Mouse (Mus musculus) adrenal gland, postnatal 25 days (tissue): ENCODE measurements around the gene Mast1. TPM values are rescaled to one million over a fixed set of nuclear protein-coding genes. Genes with fewer than 3 reads are reported as not detected.
A peak's percentile ranks its signal among the peaks of the same experiment; 100 is the strongest.

ENCODE experiments used
- DNase-seq: peaks from one replicate; pipeline ENCODE4 v3.0.0; 2021; ENCODE audit warnings: mixed read lengths
- long read RNA-seq: library from polyadenylated mRNA; stranded (forward); transcript quantifications from one replicate; pipeline ENCODE4 v2.0.0, GENCODE M21; 2021
- total RNA-seq: library from RNA; stranded (reverse); gene quantifications from 2 replicates; pipeline ENCODE4 v1.2.3, GENCODE M21; 2021

Gene Mast1
- 1.3 and 3.0 TPM in 2 replicates for total RNA-seq
- long read RNA-seq, partial matches to known transcripts, result 0 of 1 reads
- long read RNA-seq, other reads (novel, unspliced or antisense), result 1 of 1 reads

DNA sequence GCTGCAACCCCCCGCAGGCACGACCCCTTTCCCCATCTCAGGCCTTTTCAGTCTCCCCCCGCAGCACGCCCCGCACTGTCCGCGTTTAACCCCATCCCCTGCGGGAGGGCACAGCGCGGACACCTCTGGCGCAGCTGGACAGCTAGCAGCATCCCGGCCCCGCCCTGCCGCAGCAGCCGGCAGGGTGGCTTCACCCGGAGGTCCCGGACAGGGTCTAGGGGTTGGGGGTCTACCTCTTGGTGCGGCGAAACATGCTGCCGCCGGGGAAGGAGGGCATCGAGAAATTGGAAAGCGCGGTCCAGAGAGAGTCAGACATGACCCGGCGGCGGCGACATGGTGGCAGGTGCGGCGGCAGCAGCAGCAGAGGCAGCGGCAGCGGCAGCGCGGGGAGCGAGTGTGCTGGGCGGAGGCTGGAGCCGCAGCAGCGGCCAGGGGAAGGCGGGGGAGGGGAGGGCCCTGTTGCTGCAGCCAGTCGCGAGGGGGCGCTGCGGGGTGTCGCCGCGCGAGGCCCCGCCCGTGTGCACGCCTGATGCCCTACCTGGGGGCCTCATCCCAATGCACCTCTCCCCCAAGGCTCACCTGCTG is at the start of gene Mast1:
Gene Mast1 (minus strand): TSS at position 398 of the 585 bp plus-strand sequence.
- DNase-seq, result peak; percentile 75

DNA sequence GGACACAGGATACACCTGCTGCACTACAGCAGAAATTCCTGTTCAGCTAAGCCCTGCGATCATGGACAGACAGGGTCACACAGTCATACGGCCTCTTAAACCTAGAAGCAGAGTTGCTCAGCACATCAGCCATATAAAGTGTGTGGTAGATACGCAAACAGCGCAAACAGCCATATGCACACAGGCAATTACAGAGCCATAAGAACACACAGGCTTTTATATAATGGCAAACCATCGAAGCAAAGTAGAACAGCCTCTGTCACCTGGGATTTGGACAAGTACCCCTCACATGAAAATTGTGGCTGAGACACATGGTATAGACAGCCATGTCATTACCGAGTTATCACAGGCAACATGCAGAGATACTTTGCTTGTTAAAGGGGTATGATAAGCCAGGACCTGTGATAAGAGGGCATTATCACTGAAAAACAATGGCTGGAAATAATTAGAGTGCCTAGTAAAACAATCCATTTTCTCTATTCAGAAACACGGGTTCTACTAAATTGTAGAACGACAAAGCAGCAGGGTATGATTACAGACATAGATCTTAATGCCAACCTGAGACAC is 49.3 kb upstream of the Mast1 start:
- DNase-seq, result no peak

DNA sequence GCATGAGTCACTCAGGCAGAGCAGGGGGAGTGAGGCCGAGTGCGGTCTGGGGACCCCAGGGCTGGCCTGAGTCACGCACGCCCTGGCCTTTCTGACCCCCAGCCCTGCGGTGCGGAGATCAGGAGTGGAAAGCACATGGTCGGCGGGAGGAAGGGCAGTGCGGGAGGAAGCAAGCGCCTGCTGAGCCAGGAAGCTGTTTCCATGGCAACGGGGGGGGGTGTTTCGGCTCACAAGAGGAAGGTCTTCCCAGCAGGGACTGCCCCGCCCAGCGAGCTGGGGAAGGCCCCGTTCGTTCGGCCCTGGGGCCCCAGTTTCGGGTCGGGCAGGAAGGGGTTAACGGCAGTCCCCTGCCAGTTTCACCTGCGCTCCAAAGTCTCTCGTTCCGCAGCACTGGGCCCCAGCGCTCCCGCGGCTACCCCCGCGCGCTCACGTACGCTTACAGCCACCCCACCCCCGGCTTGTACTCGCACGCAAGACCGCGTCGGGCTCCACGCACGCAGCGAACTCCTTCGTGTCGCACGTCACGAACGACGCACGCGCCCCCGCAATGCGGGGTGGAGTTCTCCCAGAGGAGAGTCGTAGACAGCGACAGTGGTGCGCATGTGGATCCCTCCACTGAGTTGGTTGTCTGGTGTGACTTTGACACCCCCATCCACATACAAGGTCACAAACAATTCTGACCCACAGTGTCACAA is 48.7 kb upstream of the Mast1 start:
- peak; percentile 88 for DNase-seq

DNA sequence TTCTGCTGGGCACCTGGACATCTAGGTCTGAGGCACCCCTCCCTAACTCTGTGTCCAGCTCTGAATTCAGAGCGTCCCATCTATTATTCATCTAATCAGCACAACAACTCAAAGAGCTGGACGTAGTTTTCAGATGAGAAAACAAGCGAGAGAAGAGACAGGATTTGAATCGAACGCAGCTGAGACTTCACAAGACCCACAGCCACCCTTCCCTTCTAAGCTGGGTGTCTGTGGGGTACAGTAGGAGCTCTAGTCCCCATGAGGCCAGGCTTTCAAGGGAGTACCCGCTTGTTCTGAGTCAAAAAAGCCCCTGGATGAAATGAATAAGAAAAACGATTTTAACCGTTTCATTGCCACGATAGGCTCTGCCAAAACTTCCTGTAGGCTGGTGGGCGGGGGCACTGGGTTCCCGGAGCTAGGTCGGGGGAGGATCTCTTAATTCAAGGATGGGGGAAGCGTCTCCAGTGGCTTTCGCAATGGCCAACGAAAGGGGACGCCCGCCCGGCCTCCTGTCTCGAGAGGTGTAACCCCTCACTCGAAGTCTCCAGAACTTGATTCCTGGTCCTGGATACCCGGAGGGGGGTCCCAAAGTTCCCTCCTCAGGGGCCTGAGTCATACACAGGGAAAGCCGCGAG is 48.0 kb upstream of the Mast1 start:
- DNase-seq, result no peak

DNA sequence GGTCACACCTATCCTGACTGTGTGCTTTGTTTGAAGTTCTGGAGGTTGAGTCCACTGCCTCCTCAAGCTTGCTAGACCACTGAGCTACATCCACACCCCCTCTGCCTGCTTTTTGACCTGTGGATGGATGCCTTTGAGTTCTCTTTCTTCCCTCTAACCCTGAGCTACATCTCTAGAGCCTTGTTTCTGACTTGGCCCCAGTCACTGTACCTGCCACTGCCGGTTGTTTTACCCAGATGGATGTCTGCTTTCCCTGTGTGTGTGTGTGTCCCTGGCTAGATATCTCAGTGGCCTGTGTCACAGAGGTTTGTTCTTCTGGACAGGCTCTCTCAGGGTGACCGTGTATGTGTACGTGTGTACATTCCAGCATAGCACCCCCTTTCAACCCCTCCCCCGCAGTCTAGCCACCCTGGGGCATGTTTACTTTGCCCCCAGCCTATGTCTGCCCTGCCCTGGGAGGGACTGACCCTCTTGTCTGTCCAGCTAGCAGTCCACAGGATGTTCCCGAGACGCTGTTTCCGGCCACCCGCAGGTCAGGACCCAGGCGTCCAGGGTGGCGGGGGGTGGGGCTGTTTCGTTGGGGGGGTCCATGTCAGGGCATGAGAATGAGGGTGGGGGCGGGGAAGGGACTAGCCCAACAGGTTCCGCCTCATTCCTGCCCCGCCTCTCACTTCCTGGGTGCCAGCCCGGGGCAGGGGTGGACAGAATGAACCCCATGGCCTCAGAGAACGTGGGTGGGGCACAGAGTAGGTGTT is 47.3 kb upstream of the Mast1 start:
- peak; percentile 33 for DNase-seq

DNA sequence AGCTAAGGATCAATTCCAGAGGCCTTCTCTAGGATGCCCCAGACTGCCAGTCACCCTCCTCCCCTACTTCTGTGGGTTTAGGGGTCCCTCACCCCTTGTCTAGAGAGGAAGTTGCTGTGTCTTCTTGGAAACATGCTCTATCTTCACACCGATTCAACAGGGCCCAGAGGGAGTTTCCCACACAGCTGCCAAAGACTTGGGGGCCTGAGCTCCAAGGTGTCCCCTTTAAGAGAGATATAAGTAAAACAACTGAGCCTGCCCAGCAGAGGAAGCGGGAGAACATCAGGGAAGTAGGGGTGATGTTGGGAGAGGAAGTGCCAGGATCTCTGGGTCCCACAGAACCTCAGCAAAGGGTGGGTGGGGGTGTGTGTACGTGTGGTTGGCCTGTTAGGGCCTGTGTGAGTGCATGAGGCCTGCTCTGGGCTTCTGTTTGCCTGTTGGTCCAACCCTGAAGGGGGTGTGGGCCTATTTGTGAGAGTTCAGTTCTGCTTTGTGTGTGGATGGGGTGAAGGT is 45.4 kb upstream of the Mast1 start:
- DNase-seq, result no peak

DNA sequence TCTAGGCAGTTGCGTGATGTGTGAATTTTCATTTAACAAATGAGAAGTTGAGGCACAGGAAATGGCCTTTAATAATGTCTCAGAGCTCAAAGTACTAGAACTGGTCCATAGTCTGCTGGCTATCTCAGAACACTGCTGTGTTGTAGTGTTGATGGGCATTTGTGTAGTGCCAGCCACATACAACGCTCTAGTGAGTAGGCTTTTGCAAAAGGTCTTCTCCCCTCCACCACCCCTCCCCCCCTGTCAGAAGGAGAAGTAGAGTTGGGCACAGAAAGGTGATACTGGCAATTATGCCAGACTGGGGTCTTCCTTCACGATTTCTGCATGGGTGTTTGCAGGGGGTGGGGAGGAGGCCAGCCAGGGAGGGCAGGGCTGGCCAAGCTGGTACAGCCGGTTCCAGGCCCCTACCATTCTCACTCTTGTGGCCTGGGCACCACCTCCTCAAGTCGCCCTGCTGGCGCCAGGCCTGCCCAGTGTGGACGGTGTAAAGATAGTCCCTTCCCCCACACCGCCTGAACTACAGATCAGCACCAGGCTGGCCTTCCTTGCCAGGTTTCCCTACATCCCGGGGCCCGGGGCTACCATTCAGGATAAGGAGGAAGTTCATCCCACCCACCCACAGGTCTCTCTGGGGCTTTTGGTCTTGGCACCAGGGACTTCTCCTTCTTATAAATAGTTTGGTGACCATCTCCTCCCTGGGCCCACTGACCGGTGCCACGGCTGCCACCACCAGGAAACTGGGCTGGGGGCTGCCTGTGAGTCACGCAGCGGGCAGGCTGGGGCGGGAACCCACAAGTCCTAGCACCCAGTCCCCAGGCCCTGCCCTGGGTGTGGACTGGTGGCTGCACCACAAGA is 44.7 kb upstream of the Mast1 start:
- DNase-seq, result no peak

DNA sequence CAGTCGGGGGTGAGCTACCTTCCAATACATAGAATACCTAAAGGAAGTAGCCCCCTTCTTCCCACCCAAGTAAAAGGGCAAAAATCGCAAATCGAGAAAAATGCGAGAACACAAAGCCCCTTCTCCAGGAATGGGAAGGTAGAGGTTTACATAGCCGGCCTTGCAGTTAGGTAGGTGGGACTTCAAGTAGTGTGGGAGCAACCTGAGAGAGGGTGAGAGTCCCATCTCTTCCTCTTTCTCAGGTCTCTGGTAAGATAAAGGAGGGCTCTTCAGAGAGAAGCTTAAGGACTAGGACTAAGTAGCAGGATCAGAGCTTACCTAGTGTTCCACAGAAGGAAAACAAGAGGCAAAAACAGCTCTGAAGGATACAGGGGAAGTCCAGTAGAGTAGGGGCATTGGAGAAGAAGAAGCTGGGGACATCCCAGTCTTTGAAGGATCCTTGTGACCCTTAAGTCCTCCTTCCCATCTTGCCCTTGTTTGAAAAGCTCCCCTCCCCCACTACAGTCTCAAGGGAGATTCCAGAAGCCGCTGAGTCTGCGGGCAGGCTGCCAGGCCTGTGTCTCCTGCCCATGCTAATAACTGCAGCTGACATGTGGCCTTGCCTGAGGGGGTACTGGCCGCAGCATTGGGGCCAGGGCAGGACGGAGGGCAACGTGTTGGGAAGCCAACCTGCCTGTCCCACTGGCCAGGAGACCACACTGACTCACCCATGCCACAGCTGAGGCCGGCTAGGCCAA is 43.6 kb upstream of the Mast1 start:
- peak; percentile 88 for DNase-seq

DNA sequence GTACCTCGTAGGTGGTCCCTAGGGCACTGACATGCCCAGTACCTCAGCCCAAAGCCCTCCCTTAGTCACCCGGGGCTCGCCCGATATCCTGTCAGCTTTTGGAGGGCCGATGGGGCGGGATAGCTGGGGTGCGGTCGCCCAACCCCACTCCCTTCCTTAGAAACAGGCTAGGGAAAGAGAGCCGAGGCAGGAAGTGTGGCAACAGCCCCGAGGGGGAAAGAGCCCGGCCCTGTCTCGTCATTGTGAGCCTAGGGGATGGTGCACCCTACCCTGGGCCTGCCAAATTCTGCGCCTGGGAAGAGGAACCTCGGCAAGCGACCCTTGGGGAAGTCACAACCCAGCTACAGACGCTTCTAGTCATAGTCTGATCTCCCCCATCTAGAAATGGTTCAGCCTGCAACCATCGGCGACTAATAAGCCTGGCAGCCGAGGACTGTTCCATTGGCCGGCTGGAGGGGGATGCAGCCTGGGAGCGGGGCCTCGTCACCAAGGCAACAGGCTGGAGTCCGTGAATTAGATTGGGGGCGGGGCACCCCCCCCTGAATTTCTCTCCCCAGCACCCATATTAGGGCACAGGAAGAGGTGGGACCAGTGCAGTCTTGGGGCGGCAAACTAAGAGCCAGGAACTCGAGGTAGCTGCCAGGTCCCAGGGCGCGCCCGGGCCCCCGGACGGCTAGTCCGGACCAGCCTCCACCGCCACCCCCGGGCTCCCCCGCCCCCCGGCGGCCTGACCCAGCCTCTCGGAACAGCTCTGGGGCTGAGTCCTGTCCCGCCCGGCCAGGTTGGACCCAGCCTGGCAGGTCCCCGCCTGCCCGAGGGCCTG is 42.7 kb upstream of the Mast1 start:
- DNase-seq, result peak; percentile 92

DNA sequence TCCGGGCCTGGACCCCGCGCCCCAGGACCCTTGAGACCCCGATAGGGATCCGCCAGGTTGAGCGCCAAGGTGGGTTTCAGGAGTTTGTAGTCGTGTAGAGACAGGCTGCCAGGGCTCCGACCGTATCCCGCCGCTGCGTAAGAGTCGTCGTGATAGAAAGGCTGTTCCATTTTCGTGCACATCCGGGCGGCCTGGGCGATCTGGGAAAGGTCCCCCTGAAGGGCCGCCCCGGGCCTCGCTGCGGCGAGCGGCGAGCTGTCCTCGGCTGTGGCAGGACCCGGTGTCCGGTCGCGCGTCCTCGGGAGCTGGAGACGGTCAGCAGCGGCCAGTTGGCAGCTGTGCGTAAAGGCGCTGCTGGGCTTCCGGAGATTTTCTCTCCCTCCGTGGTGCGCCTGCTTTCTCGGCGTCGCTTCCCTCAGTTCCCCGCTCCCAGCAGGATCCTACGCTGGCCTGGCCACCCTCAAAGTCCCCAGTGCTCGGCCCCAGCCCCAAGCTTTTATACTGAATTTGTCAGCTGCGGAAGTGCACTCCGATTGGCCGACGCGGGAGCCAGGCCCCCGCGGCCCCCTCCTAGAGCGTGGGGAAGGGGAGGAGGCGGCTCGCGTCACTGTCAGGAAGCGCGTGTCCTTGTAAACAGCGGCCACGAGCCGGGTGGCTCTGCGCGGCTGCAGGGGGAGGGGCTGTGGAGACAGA is 41.2 kb upstream of the Mast1 start, which contains the start of gene Junb:
Gene Junb (minus strand): TSS at position 471 of the 693 bp plus-strand sequence.
- peak; percentile 97 for DNase-seq

DNA sequence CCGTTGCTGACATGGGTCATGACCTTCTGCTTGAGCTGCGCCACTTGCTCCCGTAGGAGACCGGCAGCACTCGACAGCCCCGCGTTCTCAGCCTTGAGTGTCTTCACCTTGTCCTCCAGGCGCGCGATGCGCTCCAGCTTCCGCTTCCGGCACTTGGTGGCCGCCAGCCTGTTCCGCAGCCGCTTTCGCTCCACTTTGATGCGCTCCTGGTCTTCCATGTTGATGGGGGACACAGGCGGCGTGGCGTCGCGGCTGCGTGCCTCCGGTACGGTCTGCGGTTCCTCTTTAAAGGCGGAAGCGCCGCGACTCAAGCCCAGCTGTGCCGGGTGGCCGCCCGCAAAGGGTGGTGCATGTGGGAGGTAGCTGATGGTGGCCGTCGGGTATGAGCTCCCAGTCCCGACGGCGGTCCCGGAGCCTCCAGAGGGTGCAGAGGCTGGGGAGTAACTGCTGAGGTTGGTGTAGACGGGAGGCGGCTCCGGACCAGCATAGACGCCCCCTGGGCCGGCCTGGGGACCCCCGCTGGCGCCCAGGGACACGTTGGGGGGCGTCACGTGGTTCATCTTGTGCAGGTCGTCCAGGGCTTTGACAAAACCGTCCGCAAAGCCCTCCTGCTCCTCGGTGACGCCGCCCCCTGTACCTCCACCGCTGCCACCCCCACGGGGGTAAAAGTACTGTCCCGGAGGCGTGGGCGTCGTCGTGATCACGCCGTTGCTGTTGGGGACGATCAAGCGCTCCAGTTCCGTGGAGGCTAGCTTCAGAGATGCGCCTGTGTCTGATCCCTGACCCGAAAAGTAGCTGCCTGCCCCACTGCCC is 40.5 kb upstream of the Mast1 start:
- peak; percentile 71 for DNase-seq

DNA sequence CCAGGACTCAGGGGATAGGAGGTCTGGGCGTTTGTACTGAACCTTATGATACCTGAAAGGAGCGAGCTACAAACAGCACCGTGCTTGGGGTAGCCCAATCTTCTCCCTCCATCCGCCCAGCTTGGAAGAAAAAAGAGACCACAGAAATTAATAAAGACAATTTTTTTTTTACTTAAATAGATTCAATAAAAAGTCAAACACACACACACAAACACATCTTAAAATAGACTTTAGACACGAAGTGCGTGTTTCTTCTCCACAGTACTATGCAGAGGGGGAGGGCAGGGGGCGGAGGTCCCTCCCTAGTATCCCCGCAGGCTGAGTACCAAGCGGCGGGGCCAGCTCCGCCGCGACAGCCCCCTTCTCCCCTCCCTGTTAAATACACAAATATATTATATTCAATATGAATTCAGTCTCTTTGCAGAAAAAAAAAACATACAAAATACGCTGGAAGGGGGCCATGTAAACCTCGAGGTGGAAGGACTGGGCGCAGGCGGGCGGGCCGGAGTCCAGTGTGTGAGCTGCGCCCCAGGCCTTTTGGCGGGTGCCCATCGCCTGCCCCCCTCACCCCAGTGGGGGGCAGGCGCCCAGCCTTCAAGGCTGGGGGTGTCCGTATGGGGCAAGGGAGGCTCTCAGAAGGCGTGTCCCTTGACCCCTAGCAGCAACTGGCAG is 39.7 kb upstream of the Mast1 start:
- no peak for DNase-seq

DNA sequence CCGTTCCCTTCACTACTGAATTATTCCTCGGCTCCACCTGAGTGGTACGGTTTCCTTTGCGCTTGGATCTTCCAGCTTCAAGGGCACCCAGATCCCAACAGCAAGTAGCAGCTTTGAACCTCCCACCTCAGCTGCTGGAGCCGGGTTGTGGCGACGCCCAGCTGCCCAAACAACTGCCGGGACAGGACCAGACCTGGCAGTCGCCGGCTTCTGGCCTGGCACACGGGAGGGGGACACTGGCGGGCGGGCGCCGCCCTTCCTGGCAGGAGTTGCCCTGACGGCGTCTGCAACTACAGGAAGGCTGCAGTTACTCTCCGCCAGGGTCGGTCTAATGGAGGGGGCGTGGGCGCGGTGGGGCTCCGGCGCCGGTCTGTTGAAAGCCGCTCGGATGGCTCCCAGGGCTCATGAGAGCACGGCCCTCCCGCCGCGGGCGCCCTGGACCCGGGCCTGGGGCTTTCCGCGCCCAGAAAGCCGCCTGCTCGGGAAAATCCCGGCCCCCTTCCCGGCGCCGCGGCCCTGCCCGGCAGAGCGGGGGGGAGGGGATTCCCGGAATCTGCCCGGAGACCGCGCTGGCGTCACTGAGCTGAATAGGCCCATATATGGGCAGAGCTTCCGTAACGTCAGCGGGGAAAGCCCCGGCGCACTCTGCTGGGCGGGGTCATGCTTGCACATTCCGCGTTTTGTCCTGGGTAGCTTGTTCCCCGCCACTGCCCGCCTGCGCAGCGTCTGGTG is 39.0 kb upstream of the Mast1 start:
- peak; percentile 96 for DNase-seq

DNA sequence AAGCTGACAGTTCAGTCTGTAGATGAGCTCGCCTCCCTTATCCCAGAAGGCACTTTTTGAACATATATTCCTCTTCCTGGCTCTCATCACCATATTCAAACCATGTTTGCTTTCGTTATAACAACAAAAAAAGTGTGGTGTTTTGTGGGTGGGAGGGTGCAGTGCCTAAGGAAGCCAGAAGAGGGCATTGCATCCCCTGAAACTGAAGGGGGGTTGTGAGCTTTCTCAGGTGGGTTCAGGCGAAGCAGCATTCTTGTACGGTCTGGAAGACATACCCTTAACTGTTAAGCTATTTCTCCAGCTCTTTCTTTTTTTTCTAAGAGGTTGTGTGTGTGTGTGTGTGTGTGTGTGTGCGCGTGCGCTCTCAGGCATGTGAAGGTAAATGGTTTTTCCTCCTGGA is 38.3 kb upstream of the Mast1 start:
- peak; percentile 56 for DNase-seq

DNA sequence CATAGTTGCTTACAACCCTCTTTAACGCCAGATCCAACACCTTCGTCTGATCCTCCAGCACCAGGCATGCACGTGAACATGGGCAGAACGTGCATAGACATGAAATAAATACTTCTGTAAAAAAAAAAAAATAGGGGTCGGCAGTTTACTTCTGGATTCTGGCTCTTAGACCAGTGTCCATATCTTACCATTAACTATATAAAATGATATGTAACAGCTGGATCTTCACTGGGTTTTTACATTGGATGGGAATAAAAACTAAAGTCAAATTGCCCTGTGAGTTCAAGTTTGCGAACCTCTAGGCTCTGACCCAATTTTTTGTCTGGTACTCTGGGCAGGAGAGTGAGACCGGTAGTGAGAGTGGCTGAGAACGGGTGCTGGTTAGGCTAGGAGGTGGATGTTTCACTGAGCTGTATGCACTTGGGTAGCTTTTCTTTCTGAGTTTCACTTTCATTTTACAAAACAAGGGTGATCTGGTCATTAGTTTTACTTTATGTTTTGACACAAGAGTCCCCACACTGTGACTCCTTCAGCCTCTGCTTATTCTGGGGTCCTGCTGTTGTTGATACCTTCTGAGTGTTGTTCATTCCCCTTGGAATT is 37.5 kb upstream of the Mast1 start:
- DNase-seq, result no peak
